Mouse (Mus musculus): Measurements from ENCODE around the gene Lurap1. TPM values are rescaled to one million over a fixed set of nuclear protein-coding genes. Genes with fewer than 3 reads are reported as not detected.

The Lurap1 gene
- total and polyA plus RNA-seq, 2 experiments, result 0.12 to 0.18 TPM

DNA sequence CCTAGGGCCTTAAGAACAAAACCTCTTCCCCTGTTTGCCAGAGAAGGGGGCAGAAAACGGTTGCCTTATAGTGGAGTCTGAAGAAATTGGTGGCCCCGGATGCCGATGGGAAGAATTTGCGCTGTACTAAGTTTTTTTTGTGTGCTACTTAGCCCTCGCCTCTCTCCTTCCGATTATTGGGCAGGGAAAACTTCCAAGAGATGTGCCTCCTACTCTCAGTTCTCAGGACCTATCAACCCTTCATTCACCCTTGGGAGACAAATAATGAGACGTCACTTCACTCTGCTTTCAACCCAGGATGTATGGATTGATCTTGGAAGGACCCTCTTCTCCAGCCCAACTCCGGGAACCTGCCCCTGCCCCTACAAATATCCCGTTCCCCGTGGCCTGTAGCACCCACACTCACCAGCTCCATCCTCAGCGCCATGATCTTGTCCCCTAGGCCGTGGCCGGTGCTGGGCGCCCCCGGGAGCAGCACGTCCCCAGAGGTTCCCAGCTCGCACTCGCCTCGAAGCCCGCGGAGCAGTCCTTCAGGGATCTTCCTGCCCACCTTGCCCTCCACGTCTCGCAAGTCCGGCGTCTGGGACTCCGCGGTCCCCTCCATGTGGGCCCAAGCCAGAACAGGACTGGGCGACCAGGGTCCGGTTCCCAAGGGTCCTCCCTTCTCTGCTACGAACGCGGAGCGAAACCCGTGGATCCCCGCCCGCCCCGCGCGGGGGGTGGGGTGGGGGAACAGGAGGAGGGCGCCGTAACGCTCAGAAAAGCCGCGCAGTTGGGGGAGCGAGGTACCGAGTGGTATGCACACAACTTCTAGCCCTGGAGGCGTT is 7.0 kb downstream of the Lurap1 start:
- Histone ChIP-seq H3K27me3 (ENCODE audit: control insufficient read depth, insufficient read depth, low read length) (no peaks in the 10 kb centered on the region), H3K4me1 (ENCODE audit: control insufficient read depth, insufficient read depth, low read length) (peaks cover 3% of the 10 kb centered on the region; the same call in 1 of the 2 replicates), H3K27ac (replicated peaks; ENCODE audit: insufficient read depth, low read depth, low read length) (no peak overlapping the region), H3K4me3 (ENCODE audit: insufficient read depth, low read depth, low read length) (peak overlapping the region; percentile 74), H3K79me2 (ENCODE audit: control insufficient read depth, insufficient read depth, low read length) (no peaks in the 10 kb centered on the region), H3K36me3 (ENCODE audit: control insufficient read depth, insufficient read depth, low read length) (no peaks in the 10 kb centered on the region), H3K9ac (ENCODE audit: low read depth, low read length) (peak overlapping the region; percentile 84)
- DNase-seq (ENCODE audit: extremely low read depth, low read depth, low spot score), result no peak
- TF ChIP-seq CTCF (IDR thresholded peaks at IDR 0.05; ENCODE audit: low read depth, low read length), result no peak
- TF ChIP-seq POLR2A (IDR thresholded peaks at IDR 0.05; ENCODE audit: extremely low read depth, insufficient read depth, low read length), result no peak
- 6% methylated on average over 47 of the region's 47 CpGs for WGBS

DNA sequence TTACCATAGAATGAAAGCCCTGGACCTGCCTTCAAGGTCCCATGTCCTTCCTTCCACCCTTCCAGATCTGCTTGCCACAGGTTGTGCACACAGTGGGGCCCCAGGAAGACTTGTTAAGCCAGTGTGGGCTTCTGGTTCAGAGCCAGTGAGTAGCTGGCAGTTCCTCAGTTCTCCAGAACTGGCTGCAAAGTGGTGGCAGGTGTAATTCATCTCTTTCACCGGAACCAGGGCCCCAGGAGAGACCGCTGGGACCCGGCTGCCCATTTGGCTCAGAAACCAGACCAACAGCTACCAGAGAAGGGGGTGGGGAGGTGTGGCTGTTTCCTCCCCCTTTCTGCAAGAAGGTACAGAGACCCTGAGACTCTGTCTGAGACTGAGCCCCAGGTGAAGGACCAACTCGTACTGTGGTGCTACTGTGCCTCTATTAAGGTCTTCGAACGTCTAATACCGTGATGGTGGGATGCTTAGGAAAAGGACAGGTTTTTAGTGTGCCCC is 7.8 kb downstream of the Lurap1 start:
- no peak for DNase-seq (ENCODE audit: extremely low read depth, low read depth, low spot score)
- no peaks in the 10 kb centered on the region for H3K79me2 ChIP-seq (ENCODE audit: control insufficient read depth, insufficient read depth, low read length)
- H3K4me3 ChIP-seq (ENCODE audit: insufficient read depth, low read depth, low read length), result no peak overlapping the region
- H3K9ac ChIP-seq (ENCODE audit: low read depth, low read length), result no peak overlapping the region
- H3K36me3 ChIP-seq (ENCODE audit: control insufficient read depth, insufficient read depth, low read length), result no peaks in the 10 kb centered on the region
- no peak for TF ChIP-seq CTCF (IDR thresholded peaks at IDR 0.05; ENCODE audit: low read depth, low read length)
- no peak for TF ChIP-seq POLR2A (IDR thresholded peaks at IDR 0.05; ENCODE audit: extremely low read depth, insufficient read depth, low read length)
- 57% methylated on average over 7 of the region's 7 CpGs for WGBS
- peaks cover 3% of the 10 kb centered on the region; the same call in 1 of the 2 replicates for H3K4me1 ChIP-seq (ENCODE audit: control insufficient read depth, insufficient read depth, low read length)
- no peaks in the 10 kb centered on the region for H3K27me3 ChIP-seq (ENCODE audit: control insufficient read depth, insufficient read depth, low read length)
- no peak overlapping the region for H3K27ac ChIP-seq (replicated peaks; ENCODE audit: insufficient read depth, low read depth, low read length)

GRCm38 (mm10) chr4:116142269-116142668 is 8.9 kb downstream of the Lurap1 start:
- peaks cover 3% of the 10 kb centered on the region; the same call in 1 of the 2 replicates for H3K4me1 ChIP-seq (ENCODE audit: control insufficient read depth, insufficient read depth, low read length)
- no peak overlapping the region for H3K27ac ChIP-seq (replicated peaks; ENCODE audit: insufficient read depth, low read depth, low read length)
- TF ChIP-seq POLR2A (IDR thresholded peaks at IDR 0.05; ENCODE audit: extremely low read depth, insufficient read depth, low read length) (no peak), CTCF (IDR thresholded peaks at IDR 0.05; ENCODE audit: low read depth, low read length) (no peak)
- WGBS, result 90% methylated on average over 7 of the region's 7 CpGs
- H3K9ac ChIP-seq (ENCODE audit: low read depth, low read length), result no peak overlapping the region
- H3K36me3 ChIP-seq (ENCODE audit: control insufficient read depth, insufficient read depth, low read length), result no peaks in the 10 kb centered on the region
- no peaks in the 10 kb centered on the region for H3K27me3 ChIP-seq (ENCODE audit: control insufficient read depth, insufficient read depth, low read length)
- no peaks in the 10 kb centered on the region for H3K79me2 ChIP-seq (ENCODE audit: control insufficient read depth, insufficient read depth, low read length)
- H3K4me3 ChIP-seq (ENCODE audit: insufficient read depth, low read depth, low read length), result no peak overlapping the region
- no peak for DNase-seq (ENCODE audit: extremely low read depth, low read depth, low spot score)

DNA sequence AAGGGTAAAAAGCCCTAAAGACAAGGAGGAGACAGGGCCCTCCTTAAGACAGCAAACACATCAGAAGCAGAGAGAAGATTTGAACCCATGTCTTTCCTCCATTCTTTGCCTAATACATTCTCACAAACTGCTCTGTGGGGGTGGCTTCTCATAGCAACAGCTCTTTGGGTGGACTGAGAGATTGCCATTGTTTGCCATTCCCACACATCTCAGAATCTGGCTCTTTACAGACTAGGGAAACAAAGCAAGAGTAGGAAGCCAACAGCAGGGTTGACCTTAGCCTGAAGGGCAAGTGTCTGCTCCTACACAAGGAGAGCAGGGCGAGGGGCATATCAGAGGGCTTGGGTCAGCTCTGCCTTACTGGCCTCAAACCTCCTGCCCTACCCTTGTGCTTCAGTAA is 9.4 kb downstream of the Lurap1 start:
- 86% methylated on average over 1 of the region's 1 CpGs for WGBS
- TF ChIP-seq POLR2A (IDR thresholded peaks at IDR 0.05; ENCODE audit: extremely low read depth, insufficient read depth, low read length) (no peak), CTCF (IDR thresholded peaks at IDR 0.05; ENCODE audit: low read depth, low read length) (no peak)
- H3K4me1 ChIP-seq (ENCODE audit: control insufficient read depth, insufficient read depth, low read length), result peaks cover 3% of the 10 kb centered on the region; the same call in 1 of the 2 replicates
- no peaks in the 10 kb centered on the region for H3K36me3 ChIP-seq (ENCODE audit: control insufficient read depth, insufficient read depth, low read length)
- no peak for DNase-seq (ENCODE audit: extremely low read depth, low read depth, low spot score)
- no peaks in the 10 kb centered on the region for H3K27me3 ChIP-seq (ENCODE audit: control insufficient read depth, insufficient read depth, low read length)
- H3K9ac ChIP-seq (ENCODE audit: low read depth, low read length), result no peak overlapping the region
- H3K27ac ChIP-seq (replicated peaks; ENCODE audit: insufficient read depth, low read depth, low read length), result no peak overlapping the region
- H3K79me2 ChIP-seq (ENCODE audit: control insufficient read depth, insufficient read depth, low read length), result no peaks in the 10 kb centered on the region
- no peak overlapping the region for H3K4me3 ChIP-seq (ENCODE audit: insufficient read depth, low read depth, low read length)

GRCm38 (mm10) chr4:116140801-116141574 is 10.2 kb downstream of the Lurap1 start:
- H3K36me3 ChIP-seq (ENCODE audit: control insufficient read depth, insufficient read depth, low read length), result no peaks in the 10 kb centered on the region
- no peak overlapping the region for H3K27ac ChIP-seq (replicated peaks; ENCODE audit: insufficient read depth, low read depth, low read length)
- no peaks in the 10 kb centered on the region for H3K27me3 ChIP-seq (ENCODE audit: control insufficient read depth, insufficient read depth, low read length)
- H3K9ac ChIP-seq (ENCODE audit: low read depth, low read length), result no peak overlapping the region
- peaks cover 3% of the 10 kb centered on the region; the same call in 1 of the 2 replicates for H3K4me1 ChIP-seq (ENCODE audit: control insufficient read depth, insufficient read depth, low read length)
- H3K79me2 ChIP-seq (ENCODE audit: control insufficient read depth, insufficient read depth, low read length), result no peaks in the 10 kb centered on the region
- H3K4me3 ChIP-seq (ENCODE audit: insufficient read depth, low read depth, low read length), result no peak overlapping the region
- WGBS, result 94% methylated on average over 7 of the region's 7 CpGs
- TF ChIP-seq CTCF (IDR thresholded peaks at IDR 0.05; ENCODE audit: low read depth, low read length) (no peak), POLR2A (IDR thresholded peaks at IDR 0.05; ENCODE audit: extremely low read depth, insufficient read depth, low read length) (no peak)
- DNase-seq (ENCODE audit: extremely low read depth, low read depth, low spot score), result no peak

Measured in liver, adult 2 months (tissue).